Mouse (Mus musculus): Measurements from ENCODE around the gene Shmt1.

DNA sequence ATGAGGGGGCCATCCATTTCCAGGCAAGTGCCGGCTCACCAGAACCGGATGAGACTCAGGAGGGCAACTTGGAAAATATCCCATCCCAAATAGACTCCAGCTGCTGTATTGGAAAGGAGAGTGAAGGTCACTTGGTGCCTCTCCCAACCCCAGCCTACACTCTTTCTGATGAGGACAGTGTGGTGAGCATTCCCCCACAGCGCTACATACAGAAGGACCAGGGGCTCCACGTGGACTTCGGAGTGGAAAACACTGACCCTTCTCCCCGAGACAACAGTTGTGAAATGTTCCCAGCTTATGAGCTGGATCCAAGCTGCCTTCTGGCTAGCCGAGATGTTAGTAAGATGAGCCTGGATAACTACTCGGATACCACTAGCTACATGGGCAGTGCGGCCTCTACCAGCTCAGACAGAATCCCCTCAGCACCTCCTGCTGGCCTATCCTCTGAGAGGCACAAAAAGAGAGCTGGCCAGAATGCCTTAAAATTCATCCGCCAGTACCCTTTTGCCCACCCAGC, 31.8 kb downstream of the Shmt1 start:
- no peak for TF ChIP-seq CTCF (IDR thresholded peaks at IDR 0.05; ENCODE audit: extremely low read depth, insufficient read depth, low read length)
- TF ChIP-seq POLR2A (IDR thresholded peaks at IDR 0.05; ENCODE audit: extremely low read depth, insufficient read depth, low read length): no peak
